Mouse (Mus musculus): ENCODE results near the gene Tomm6.
"Not testable (repeated sequence)": the region's sequence is repeated elsewhere in the genome, so short reads cannot be mapped to it uniquely, and the experiment has no call there.

The Tomm6 gene

GRCm38 (mm10) chr17:47694503-47695336, 6.5 kb upstream of the Tomm6 start, which contains the start of gene Prickle4:
Gene Prickle4 (minus strand): TSS chr17:47694736.
- peak; percentile 99 for DNase-seq

DNA sequence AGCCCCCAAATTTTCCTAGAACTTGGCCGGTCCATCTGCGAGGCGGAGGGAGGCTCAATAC, 6.1 kb upstream of the Tomm6 start, which contains the start of gene Gm21981:
Gene Gm21981, minus strand, starts transcription at position 14 of the 61 bp plus-strand sequence.
- DNase-seq, result no peak

GRCm38 (mm10) chr17:47693671-47694441, 5.7 kb upstream of the Tomm6 start:
- DNase-seq, result no peak

DNA sequence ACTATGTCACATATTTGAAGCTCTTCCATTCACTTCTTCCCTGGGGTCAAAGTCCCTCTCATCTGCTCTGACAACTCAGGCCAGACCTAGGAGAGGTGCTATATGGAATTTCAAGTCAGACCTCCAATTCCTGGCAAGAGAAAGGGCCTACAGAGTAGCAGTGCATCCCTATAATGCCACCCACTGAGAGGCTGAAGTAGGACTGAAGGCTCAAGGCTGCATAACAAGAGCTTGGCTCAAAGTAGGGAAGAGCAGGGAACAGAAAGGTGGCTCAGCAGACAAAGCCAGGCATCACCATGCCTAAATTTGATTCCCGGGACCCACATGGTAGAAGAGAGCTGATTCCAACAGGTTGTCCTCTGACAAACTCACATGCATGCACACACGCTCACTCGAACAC, 3.5 kb upstream of the Tomm6 start:
- DNase-seq, result no peak

GRCm38 (mm10) chr17:47689894-47690293, 1.7 kb upstream of the Tomm6 start:
- DNase-seq, result no peak

DNA sequence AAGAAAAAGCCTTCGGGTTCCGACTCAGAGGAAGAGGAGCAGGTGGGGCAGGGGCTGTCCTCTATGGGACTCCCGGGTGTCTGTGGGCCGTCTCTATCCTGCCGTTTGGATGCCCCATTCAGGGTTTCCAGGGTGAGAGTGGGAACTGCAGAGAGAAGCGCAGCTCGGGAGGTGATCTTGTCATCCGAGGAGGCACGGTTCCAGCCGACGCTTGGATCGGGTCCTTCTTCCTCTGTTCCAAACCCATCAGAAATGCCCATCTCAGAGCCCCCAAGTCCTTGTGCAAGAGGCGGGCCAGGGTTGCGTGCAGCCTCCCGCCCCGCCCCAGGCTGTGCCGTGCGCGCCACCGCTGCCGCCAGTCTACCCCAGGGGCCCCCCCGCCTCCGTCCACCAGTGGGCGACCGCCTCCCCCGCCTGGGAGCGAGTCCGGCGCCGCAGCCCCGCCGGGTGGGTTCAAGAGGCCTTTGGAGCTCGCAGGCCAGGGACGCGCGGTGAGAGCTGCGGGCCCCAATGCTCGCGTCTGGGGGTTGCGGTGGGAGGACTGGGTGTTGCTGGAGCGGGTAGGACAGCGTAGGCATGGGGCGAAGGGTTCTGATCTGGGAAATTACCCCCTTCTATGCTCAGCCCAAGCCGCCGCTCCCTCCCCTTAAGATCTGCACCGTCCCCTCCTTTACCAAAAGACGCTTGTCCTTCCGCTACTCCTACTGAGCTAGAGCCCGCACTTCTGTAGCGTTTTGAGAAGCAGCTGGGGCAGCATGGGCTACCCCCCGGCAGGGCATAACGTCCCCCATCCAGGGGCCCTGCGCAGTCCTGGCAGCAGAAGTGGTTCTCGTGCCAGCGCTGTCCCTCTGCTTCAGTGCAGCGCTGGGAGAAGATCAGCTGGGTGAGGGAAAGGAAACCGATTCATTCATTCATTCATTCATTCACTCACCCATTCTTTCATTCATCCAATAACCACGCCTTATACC, 706 bp upstream of the Tomm6 start, which contains the start of gene Frs3:
Gene Frs3, plus strand, starts transcription at position 423 of the 968 bp plus-strand sequence.
- peak; percentile 82 for DNase-seq

DNA sequence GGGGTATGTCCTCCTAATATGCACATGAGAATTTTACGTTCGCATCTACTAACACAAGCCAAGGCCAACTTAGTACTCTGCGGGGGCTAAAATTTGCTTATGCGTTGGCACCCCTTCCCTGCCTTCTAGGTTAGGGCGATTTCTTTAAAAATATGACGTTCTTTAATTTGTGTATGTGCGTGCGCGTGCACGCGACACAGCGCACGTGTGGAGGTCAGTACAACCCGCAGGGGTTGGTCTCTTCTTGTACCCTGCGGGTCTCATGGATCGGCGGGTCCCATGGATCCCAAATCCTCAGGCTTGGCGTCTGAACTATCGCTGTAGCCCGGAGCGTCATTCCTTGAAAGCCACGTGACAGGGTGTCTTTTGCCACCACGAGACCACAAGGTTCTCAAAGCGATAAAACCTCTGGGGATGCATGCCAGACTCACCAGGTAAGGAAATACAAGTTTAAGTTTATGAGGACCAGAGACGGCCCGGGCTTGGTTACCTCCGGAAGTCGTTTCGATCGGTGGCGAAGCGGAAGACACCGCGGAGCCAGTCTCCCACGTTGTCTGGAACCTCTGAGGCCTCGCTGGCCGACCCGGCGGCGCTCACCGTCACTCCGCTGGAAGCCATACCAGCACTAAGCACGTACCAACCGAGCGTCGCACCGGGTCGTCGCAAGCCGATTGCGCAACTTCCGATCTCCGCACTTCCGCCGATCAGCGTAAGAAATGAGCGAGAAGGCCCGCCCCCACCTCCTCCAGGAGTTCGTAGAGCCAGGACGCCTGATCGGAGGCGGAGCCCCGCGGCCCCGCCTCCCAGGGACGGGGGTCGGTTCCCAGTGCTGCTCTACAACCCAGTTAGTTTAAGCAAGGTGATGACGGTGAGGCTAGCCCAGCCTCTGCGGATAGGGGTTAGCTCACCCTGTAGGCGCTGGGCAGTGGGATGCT, 510 bp downstream of the Tomm6 start:
- DNase-seq, result peak; percentile 92

DNA sequence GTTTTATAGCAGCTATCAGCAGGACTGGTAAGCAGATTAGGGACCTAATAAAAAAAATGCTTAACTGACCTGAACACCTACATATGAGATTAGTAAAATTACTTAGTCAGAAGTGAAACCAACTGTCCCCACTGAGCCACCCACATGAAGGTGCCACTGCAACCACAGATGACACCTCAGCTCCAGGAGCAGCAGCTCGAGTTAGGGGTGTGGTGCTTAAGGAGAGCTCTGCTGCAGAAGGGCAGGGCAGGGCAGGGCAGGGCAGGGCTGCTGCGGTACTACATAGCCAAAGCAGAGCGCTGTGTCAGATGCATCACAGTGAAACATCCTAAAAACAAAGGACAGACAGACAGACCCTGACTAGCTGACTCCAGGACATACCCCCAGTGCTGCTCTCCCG, 5.3 kb downstream of the Tomm6 start:
- DNase-seq, result no peak

- no peak for DNase-seq
Observed at GRCm38 (mm10) chr17:47678702-47679101, 9.5 kb downstream of the Tomm6 start.

DNA sequence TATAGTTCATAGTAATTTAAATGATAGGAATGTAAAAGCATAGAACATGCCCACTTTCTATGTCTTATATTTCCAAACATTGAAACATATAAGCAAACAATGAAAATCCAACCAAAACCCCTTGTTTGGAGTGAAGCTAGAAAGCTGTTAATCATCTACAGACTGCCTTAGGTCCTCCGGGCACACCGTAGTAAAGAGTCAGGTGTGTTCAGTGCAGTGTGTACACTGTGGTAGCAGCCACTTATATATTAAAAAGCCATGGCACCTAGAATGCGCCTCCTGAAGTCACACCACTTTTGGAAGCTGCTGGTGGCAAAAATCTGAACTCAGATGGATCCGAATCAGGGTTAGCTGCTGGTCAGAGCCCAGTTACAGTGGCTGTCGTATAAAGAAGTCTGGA, 9.9 kb downstream of the Tomm6 start:
- DNase-seq, result no peak

GRCm38 (mm10) chr17:47676581-47676980, 11.6 kb downstream of the Tomm6 start:
- peak; percentile 85 for DNase-seq

DNA sequence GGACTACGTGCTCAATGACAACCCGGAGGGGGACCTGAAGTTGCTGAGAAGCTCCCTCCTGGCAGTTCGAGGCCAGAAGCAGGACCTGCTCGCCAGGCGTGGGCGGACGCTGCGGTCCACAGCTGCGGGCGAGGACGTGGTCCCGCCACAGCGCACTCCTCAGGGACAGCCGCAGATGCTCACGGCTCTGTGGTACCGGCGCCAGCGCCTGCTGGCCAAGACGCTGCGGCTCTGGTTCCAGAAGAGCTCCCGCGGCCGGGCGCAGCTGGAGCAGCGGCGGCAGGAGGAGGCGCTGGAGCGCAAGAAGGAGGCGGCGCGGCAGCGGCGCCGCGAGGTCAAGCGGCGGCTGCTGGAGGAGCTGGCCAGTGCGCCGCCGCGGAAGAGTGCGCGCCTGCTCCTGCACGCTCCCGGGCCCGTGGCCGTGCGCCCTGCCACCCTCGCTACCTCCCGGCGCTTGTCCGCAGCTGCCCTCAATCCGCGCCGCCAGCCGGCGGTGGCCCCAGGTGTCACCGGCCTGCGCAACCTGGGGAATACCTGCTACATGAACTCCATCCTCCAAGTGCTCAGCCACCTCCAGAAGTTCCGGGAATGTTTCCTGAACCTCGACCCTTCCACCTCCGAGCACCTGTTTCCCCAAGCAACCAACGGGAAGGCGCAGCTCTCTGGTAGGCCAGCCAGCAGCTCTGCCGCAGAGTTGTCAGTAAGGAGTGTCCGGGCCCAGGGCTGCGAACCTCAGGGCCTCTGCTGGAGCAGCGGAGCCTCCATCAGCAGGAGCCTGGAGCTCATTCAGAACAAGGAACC, 15.7 kb downstream of the Tomm6 start:
- DNase-seq, result peak; percentile 31

DNA sequence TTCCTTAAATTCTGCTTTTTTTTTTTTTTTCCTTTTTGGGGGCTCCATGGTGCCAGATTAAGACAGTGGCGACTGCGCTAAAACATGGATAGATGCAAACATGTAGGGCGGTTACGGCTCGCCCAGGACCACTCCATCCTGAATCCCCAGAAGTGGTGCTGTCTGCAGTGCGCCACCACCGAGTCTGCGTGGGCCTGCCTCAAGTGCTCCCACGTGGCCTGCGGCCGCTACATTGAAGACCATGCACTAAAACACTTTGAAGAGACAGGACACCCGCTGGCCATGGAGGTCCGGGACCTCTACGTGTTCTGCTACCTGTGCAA, 16.2 kb downstream of the Tomm6 start:
- DNase-seq, result no peak

- DNase-seq, result no peak
Observed at GRCm38 (mm10) chr17:47669166-47669565, 19.0 kb downstream of the Tomm6 start.

GRCm38 (mm10) chr17:47664474-47664873, 23.7 kb downstream of the Tomm6 start:
- DNase-seq, result no peak

DNA sequence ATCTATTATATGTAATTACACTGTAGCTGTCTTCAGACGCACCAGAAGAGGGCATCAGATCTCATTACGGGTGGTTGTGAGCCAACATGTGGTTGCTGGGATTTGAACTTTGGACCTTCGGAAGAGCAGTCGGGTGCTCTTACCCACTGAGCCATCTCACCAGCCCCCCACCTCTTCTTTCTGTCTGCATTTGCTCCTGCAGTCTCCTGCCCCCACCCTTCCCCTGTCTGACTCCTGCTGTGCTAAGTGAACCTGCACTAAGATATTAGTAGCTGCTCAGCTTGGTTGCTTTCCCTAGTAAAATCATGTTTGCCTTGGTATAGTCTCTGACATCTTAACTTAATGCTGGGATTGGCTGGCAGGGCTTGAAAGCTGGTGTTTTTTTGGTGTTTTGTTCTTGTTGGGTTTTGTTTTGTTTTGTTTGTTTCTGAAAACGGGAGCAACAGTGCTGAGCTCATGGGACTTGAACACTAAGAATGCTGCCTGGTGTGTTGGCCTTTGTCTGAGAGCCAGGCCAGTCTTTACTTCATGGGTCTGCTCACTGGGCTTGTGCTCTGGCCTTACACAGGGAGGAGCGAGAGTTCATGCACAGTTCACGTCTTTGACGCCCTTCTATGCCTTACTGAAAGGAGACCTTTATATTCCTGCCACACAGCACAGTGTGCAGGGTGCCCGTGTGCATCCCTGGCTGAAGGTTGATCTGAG, 25.0 kb downstream of the Tomm6 start:
- DNase-seq, result no peak

DNA sequence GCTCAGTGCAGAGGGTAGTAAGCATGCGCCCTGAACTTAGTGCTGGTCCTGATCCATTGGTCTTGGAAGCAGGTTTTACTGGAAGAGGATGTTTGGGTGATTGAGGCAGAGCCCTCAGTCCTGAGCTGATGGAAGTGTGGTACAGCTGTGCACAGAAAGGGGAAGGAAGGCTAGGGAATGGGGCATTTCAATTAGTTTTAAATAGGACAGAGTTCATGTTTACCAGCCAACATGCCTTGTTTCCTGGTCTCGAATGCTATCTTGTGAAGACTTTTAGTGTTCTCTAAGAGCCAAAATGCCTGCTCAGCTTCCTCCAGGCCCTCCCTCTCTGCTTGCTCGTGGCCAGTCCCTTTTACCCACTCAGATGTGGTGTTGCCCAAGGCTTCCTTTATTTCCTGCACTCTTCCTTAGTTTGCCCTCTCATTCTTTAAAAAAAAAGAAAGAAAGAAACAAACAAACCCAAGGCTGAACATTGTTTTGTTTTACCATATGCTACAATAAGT, 29.4 kb downstream of the Tomm6 start:
- DNase-seq, result no peak

DNA sequence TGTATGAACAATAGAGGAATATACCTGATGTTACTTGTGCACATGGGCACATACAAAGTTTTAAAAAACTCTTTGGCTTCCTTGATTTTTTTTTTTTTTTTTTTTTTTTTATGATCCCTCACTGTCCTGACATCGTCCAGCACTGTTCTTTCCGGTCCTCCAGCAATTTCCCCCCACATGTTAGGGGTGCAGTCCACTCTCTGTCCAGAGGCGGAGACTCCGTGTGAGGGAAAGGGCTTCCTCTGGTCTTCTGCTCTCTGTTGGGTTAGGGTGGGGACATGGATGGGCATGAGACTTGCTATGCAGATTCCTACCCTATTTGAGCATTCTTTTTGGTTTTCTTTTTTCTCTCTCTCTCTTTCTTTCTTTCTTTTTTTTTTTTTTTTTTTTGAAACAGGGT, 30.3 kb downstream of the Tomm6 start:
- DNase-seq, result no peak

DNA sequence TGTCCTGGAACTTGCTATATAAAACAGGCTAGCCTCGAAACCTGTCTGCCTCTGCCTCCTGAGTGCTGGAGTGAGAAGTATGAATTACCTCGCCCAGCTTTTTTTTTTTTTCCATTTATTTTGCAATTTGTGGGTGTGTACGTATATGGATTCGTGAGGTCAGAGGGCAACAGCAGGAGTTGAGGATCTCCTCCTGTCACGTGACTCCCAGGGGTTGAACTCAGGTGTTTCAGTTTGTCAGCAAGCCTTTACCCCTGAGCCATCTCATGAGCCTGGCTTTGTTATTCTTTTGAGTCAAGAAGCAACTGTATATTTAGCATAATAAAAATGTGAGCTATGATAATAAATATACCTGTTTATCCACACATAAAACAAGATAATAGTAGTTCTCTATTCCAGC, 32.5 kb downstream of the Tomm6 start:
- no peak for DNase-seq

GRCm38 (mm10) chr17:47654346-47654745, 33.8 kb downstream of the Tomm6 start:
- DNase-seq, result not testable (repeated sequence)

GRCm38 (mm10) chr17:47651953-47652352, 36.2 kb downstream of the Tomm6 start:
- no peak for DNase-seq
